Mouse (Mus musculus): Measurements from ENCODE around the gene Nrxn3. TPM values are rescaled to one million over a fixed set of nuclear protein-coding genes. Genes with fewer than 3 reads are reported as not detected.

Nrxn3 gene
- polyA plus RNA-seq, 1 experiment from 2014 or later = 87.0 TPM

- Histone ChIP-seq H3K9me3 (replicated peaks; ENCODE audit: control insufficient read depth, low read length, poor library complexity, severe bottlenecking) (no peaks in the 10 kb centered on the region), H3K4me3 (ENCODE audit: low read depth, low read length) (no peak overlapping the region), H3K27me3 (ENCODE audit: control insufficient read depth, insufficient read depth, low read depth, low read length) (no peaks in the 10 kb centered on the region), H3K4me1 (ENCODE audit: control insufficient read depth, insufficient read depth, low read length) (no peaks in the 10 kb centered on the region), H3K36me3 (ENCODE audit: control insufficient read depth, insufficient read depth, low read length) (no peaks in the 10 kb centered on the region), H3K27ac (ENCODE audit: low read length) (no peak overlapping the region), H3K4me2 (ENCODE audit: low read length) (no peak overlapping the region), H3K9ac (ENCODE audit: low read depth, low read length) (no peak overlapping the region)
- WGBS = 18% methylated on average over 1 of the region's 1 CpGs
- ATAC-seq = no peak
These were observed 918.8 kb downstream of the Nrxn3 start for GRCm38 (mm10) chr12:89641460-89641859.

GRCm38 (mm10) chr12:89653211-89653610 lies 930.5 kb downstream of the Nrxn3 start:
- Histone ChIP-seq H3K27ac (ENCODE audit: low read length) (no peak overlapping the region), H3K27me3 (ENCODE audit: control insufficient read depth, insufficient read depth, low read depth, low read length) (no peaks in the 10 kb centered on the region), H3K4me1 (ENCODE audit: control insufficient read depth, insufficient read depth, low read length) (no peaks in the 10 kb centered on the region), H3K4me2 (ENCODE audit: low read length) (no peak overlapping the region), H3K36me3 (ENCODE audit: control insufficient read depth, insufficient read depth, low read length) (no peaks in the 10 kb centered on the region), H3K9ac (ENCODE audit: low read depth, low read length) (no peak overlapping the region), H3K4me3 (ENCODE audit: low read depth, low read length) (no peak overlapping the region), H3K9me3 (replicated peaks; ENCODE audit: control insufficient read depth, low read length, poor library complexity, severe bottlenecking) (no peaks in the 10 kb centered on the region)
- ATAC-seq = no peak
- WGBS = 85% methylated on average over 2 of the region's 2 CpGs

- no peaks in the 10 kb centered on the region for H3K27me3 ChIP-seq (ENCODE audit: control insufficient read depth, insufficient read depth, low read depth, low read length)
- no peak overlapping the region for H3K4me3 ChIP-seq (ENCODE audit: low read depth, low read length)
- H3K4me1 ChIP-seq (ENCODE audit: control insufficient read depth, insufficient read depth, low read length) = no peaks in the 10 kb centered on the region
- no peak overlapping the region for H3K4me2 ChIP-seq (ENCODE audit: low read length)
- no peak overlapping the region for H3K9ac ChIP-seq (ENCODE audit: low read depth, low read length)
- ATAC-seq = no peak
- no peak overlapping the region for H3K27ac ChIP-seq (ENCODE audit: low read length)
- H3K9me3 ChIP-seq (replicated peaks; ENCODE audit: control insufficient read depth, low read length, poor library complexity, severe bottlenecking) = no peaks in the 10 kb centered on the region
- 56% methylated on average over 3 of the region's 3 CpGs for WGBS
- no peaks in the 10 kb centered on the region for H3K36me3 ChIP-seq (ENCODE audit: control insufficient read depth, insufficient read depth, low read length)
These were observed 938.5 kb downstream of the Nrxn3 start for GRCm38 (mm10) chr12:89661219-89661618.

GRCm38 (mm10) chr12:89668856-89669255 lies 946.2 kb downstream of the Nrxn3 start:
- no peak for ATAC-seq
- no peak overlapping the region for H3K27ac ChIP-seq (ENCODE audit: low read length)
- H3K4me2 ChIP-seq (ENCODE audit: low read length) = no peak overlapping the region
- no peak overlapping the region for H3K9ac ChIP-seq (ENCODE audit: low read depth, low read length)
- H3K9me3 ChIP-seq (replicated peaks; ENCODE audit: control insufficient read depth, low read length, poor library complexity, severe bottlenecking) = no peaks in the 10 kb centered on the region
- no peak overlapping the region for H3K4me3 ChIP-seq (ENCODE audit: low read depth, low read length)
- no peaks in the 10 kb centered on the region for H3K27me3 ChIP-seq (ENCODE audit: control insufficient read depth, insufficient read depth, low read depth, low read length)
- no peaks in the 10 kb centered on the region for H3K4me1 ChIP-seq (ENCODE audit: control insufficient read depth, insufficient read depth, low read length)
- H3K36me3 ChIP-seq (ENCODE audit: control insufficient read depth, insufficient read depth, low read length) = no peaks in the 10 kb centered on the region
- 61% methylated on average over 2 of the region's 2 CpGs for WGBS

GRCm38 (mm10) chr12:89672819-89673218 lies 950.1 kb downstream of the Nrxn3 start:
- Histone ChIP-seq H3K27me3 (ENCODE audit: control insufficient read depth, insufficient read depth, low read depth, low read length) (no peaks in the 10 kb centered on the region), H3K4me3 (ENCODE audit: low read depth, low read length) (no peak overlapping the region), H3K9ac (ENCODE audit: low read depth, low read length) (no peak overlapping the region), H3K4me1 (ENCODE audit: control insufficient read depth, insufficient read depth, low read length) (no peaks in the 10 kb centered on the region), H3K27ac (ENCODE audit: low read length) (no peak overlapping the region), H3K36me3 (ENCODE audit: control insufficient read depth, insufficient read depth, low read length) (no peaks in the 10 kb centered on the region), H3K9me3 (replicated peaks; ENCODE audit: control insufficient read depth, low read length, poor library complexity, severe bottlenecking) (no peaks in the 10 kb centered on the region), H3K4me2 (ENCODE audit: low read length) (no peak overlapping the region)
- ATAC-seq = no peak
- WGBS = 73% methylated on average over 2 of the region's 2 CpGs

GRCm38 (mm10) chr12:89685633-89686032 lies 963.0 kb downstream of the Nrxn3 start:
- no peak for ATAC-seq
- no peaks in the 10 kb centered on the region for H3K4me1 ChIP-seq (ENCODE audit: control insufficient read depth, insufficient read depth, low read length)
- H3K36me3 ChIP-seq (ENCODE audit: control insufficient read depth, insufficient read depth, low read length) = no peaks in the 10 kb centered on the region
- H3K9me3 ChIP-seq (replicated peaks; ENCODE audit: control insufficient read depth, low read length, poor library complexity, severe bottlenecking) = no peaks in the 10 kb centered on the region
- no peak overlapping the region for H3K27ac ChIP-seq (ENCODE audit: low read length)
- no peak overlapping the region for H3K9ac ChIP-seq (ENCODE audit: low read depth, low read length)
- 92% methylated on average over 2 of the region's 2 CpGs for WGBS
- no peaks in the 10 kb centered on the region for H3K27me3 ChIP-seq (ENCODE audit: control insufficient read depth, insufficient read depth, low read depth, low read length)
- H3K4me2 ChIP-seq (ENCODE audit: low read length) = no peak overlapping the region
- H3K4me3 ChIP-seq (ENCODE audit: low read depth, low read length) = no peak overlapping the region

GRCm38 (mm10) chr12:89689086-89689485 lies 966.4 kb downstream of the Nrxn3 start:
- Histone ChIP-seq H3K4me1 (ENCODE audit: control insufficient read depth, insufficient read depth, low read length) (no peaks in the 10 kb centered on the region), H3K4me3 (ENCODE audit: low read depth, low read length) (no peak overlapping the region), H3K36me3 (ENCODE audit: control insufficient read depth, insufficient read depth, low read length) (no peaks in the 10 kb centered on the region), H3K27me3 (ENCODE audit: control insufficient read depth, insufficient read depth, low read depth, low read length) (no peaks in the 10 kb centered on the region), H3K9me3 (replicated peaks; ENCODE audit: control insufficient read depth, low read length, poor library complexity, severe bottlenecking) (no peaks in the 10 kb centered on the region), H3K9ac (ENCODE audit: low read depth, low read length) (no peak overlapping the region), H3K27ac (ENCODE audit: low read length) (no peak overlapping the region), H3K4me2 (ENCODE audit: low read length) (no peak overlapping the region)
- WGBS = 89% methylated on average over 7 of the region's 7 CpGs
- no peak for ATAC-seq

- Histone ChIP-seq H3K4me3 (ENCODE audit: low read depth, low read length) (no peak overlapping the region), H3K4me2 (ENCODE audit: low read length) (no peak overlapping the region), H3K27ac (ENCODE audit: low read length) (no peak overlapping the region), H3K9me3 (replicated peaks; ENCODE audit: control insufficient read depth, low read length, poor library complexity, severe bottlenecking) (no peaks in the 10 kb centered on the region), H3K4me1 (ENCODE audit: control insufficient read depth, insufficient read depth, low read length) (no peaks in the 10 kb centered on the region), H3K36me3 (ENCODE audit: control insufficient read depth, insufficient read depth, low read length) (no peaks in the 10 kb centered on the region), H3K9ac (ENCODE audit: low read depth, low read length) (no peak overlapping the region), H3K27me3 (ENCODE audit: control insufficient read depth, insufficient read depth, low read depth, low read length) (no peaks in the 10 kb centered on the region)
- WGBS = 13% methylated on average over 4 of the region's 4 CpGs
- ATAC-seq = no peak
These were observed 976.8 kb downstream of the Nrxn3 start for GRCm38 (mm10) chr12:89699469-89699868.

- H3K9ac ChIP-seq (ENCODE audit: low read depth, low read length) = no peak overlapping the region
- H3K4me3 ChIP-seq (ENCODE audit: low read depth, low read length) = no peak overlapping the region
- H3K36me3 ChIP-seq (ENCODE audit: control insufficient read depth, insufficient read depth, low read length) = no peaks in the 10 kb centered on the region
- H3K9me3 ChIP-seq (replicated peaks; ENCODE audit: control insufficient read depth, low read length, poor library complexity, severe bottlenecking) = no peaks in the 10 kb centered on the region
- H3K4me1 ChIP-seq (ENCODE audit: control insufficient read depth, insufficient read depth, low read length) = no peaks in the 10 kb centered on the region
- no peak for ATAC-seq
- 47% methylated on average over 3 of the region's 3 CpGs for WGBS
- H3K4me2 ChIP-seq (ENCODE audit: low read length) = no peak overlapping the region
- no peak overlapping the region for H3K27ac ChIP-seq (ENCODE audit: low read length)
- no peaks in the 10 kb centered on the region for H3K27me3 ChIP-seq (ENCODE audit: control insufficient read depth, insufficient read depth, low read depth, low read length)
These were observed 978.3 kb downstream of the Nrxn3 start for GRCm38 (mm10) chr12:89700937-89701458.
